Mouse (Mus musculus) granulocyte monocyte progenitor cell, adult 5-6 weeks (primary cell): ENCODE results near the gene Eif4a3. TPM values are rescaled to one million over a fixed set of nuclear protein-coding genes. Genes with fewer than 3 reads are reported as not detected.

ENCODE experiments used
- ATAC-seq: replicated peaks from 2 replicates; pipeline ENCODE4 v1.8.0; 2016; ENCODE audit warnings: mild to moderate bottlenecking, moderate TSS enrichment, inconsistent platforms; ENCODE audit not compliant: poor library complexity, severe bottlenecking
- total RNA-seq, 2 experiments: library from RNA; stranded (forward) in 1 of 2; stranded (reverse) in 1 of 2; fragments of 200-712, 200-1000 nt in 1 of 2; fragments of >200 nt in 1 of 2; fragmentation: Nextera tagmentation in 1 of 2; gene quantifications; 2 replicates each; pipeline ENCODE4 v1.2.3; 2014 to 2017

Gene Eif4a3
- 280 and 311 TPM in 2 replicates for total RNA-seq (2014; fragmentation: Nextera tagmentation)
- total RNA-seq (2017) = 188 and 228 TPM in 2 replicates

- ATAC-seq = peak; percentile 90
Measured at GRCm38 (mm10) chr11:119299391-119300245, at the start of gene Eif4a3. Eif4a3 (minus strand) TSS chr11:119300089.

GRCm38 (mm10) chr11:119347125-119347524 is 47.2 kb upstream of the Eif4a3 start:
- ATAC-seq = peak; percentile 60

- peak; percentile 36; the same call in 1 of the 2 replicates for ATAC-seq
Measured at GRCm38 (mm10) chr11:119344865-119345264, 45.0 kb upstream of the Eif4a3 start.

GRCm38 (mm10) chr11:119344178-119344577 is 44.3 kb upstream of the Eif4a3 start:
- no peak for ATAC-seq

- peak; percentile 84 for ATAC-seq
Measured at GRCm38 (mm10) chr11:119339637-119340036, 39.7 kb upstream of the Eif4a3 start.

GRCm38 (mm10) chr11:119339179-119339578 is 39.3 kb upstream of the Eif4a3 start:
- ATAC-seq = no peak

GRCm38 (mm10) chr11:119338271-119339059 is 38.6 kb upstream of the Eif4a3 start:
- no peak for ATAC-seq

GRCm38 (mm10) chr11:119331970-119332369 is 32.1 kb upstream of the Eif4a3 start:
- ATAC-seq = no peak

- no peak for ATAC-seq
Measured at GRCm38 (mm10) chr11:119330592-119330991, 30.7 kb upstream of the Eif4a3 start.

- no peak for ATAC-seq
Measured at GRCm38 (mm10) chr11:119325068-119325467, 25.2 kb upstream of the Eif4a3 start.

- no peak for ATAC-seq
Measured at GRCm38 (mm10) chr11:119322521-119322920, 22.6 kb upstream of the Eif4a3 start.

- ATAC-seq = no peak
Measured at GRCm38 (mm10) chr11:119316720-119317119, 16.8 kb upstream of the Eif4a3 start.

- no peak for ATAC-seq
Measured at GRCm38 (mm10) chr11:119314252-119314936, 14.5 kb upstream of the Eif4a3 start.

GRCm38 (mm10) chr11:119310621-119311020 is 10.7 kb upstream of the Eif4a3 start:
- no peak for ATAC-seq

GRCm38 (mm10) chr11:119307916-119308315 is 8.0 kb upstream of the Eif4a3 start:
- no peak for ATAC-seq

GRCm38 (mm10) chr11:119307658-119307867 is 7.7 kb upstream of the Eif4a3 start, which contains the start of gene Card14:
Card14 (plus strand) TSS chr11:119307768.
- ATAC-seq = no peak

- ATAC-seq = no peak
Measured at GRCm38 (mm10) chr11:119306762-119307657, 7.1 kb upstream of the Eif4a3 start.

- peak; percentile 83 for ATAC-seq
Measured at GRCm38 (mm10) chr11:119304904-119305712, 5.2 kb upstream of the Eif4a3 start.

- ATAC-seq = no peak
Measured at GRCm38 (mm10) chr11:119300986-119301385, 1.1 kb upstream of the Eif4a3 start.
